Mouse (Mus musculus): ENCODE data around the gene Slc29a1. TPM values are rescaled to one million over a fixed set of nuclear protein-coding genes. Genes with fewer than 3 reads are reported as not detected.

Gene Slc29a1
- polyA plus RNA-seq, 1 experiment from 2014 or later, result 40.3 TPM

GRCm38 (mm10) chr17:45602984-45603383 is 3.6 kb upstream of the Slc29a1 start:
- Histone ChIP-seq H3K27me3 (ENCODE audit: low read depth, poor library complexity, severe bottlenecking) (peaks cover 41% of the 10 kb centered on the region), H3K36me3 (no peaks in the 10 kb centered on the region), H3K27ac (no peak overlapping the region), H3K4me1 (peaks cover 39% of the 10 kb centered on the region), H3K4me3 (no peak overlapping the region), H3K9me3 (replicated peaks) (no peaks in the 10 kb centered on the region)
- DNase-seq (ENCODE audit: low spot score), result no peak
- WGBS, result 82% methylated on average over 3 of the region's 3 CpGs

GRCm38 (mm10) chr17:45601877-45602304 is 2.5 kb upstream of the Slc29a1 start, which contains the start of gene Mymx:
Mymx (minus strand) TSS chr17:45602102.
- Histone ChIP-seq H3K4me1 (peaks cover 48% of the 10 kb centered on the region), H3K36me3 (no peaks in the 10 kb centered on the region), H3K27me3 (ENCODE audit: low read depth, poor library complexity, severe bottlenecking) (peaks cover 44% of the 10 kb centered on the region), H3K4me3 (peak within 1 kb of the TSS; percentile 36), H3K9me3 (replicated peaks) (no peaks in the 10 kb centered on the region), H3K27ac (peak within 1 kb of the TSS; percentile 48)
- peak; percentile 60 for DNase-seq (ENCODE audit: low spot score)
- 35% methylated on average over 6 of the region's 6 CpGs for WGBS

GRCm38 (mm10) chr17:45601325-45601724 is 1.9 kb upstream of the Slc29a1 start:
- peak; percentile 54 for DNase-seq (ENCODE audit: low spot score)
- WGBS, result 12% methylated on average over 22 of the region's 22 CpGs
- Histone ChIP-seq H3K4me1 (peaks cover 54% of the 10 kb centered on the region), H3K36me3 (no peaks in the 10 kb centered on the region), H3K27me3 (ENCODE audit: low read depth, poor library complexity, severe bottlenecking) (peaks cover 50% of the 10 kb centered on the region), H3K9me3 (replicated peaks) (no peaks in the 10 kb centered on the region), H3K4me3 (peak overlapping the region; percentile 36), H3K27ac (peak overlapping the region; percentile 48)

- DNase-seq (ENCODE audit: low spot score), result peak; percentile 32
- H3K9me3 ChIP-seq (replicated peaks), result no peaks in the 10 kb centered on the region
- H3K4me3 ChIP-seq, result no peak overlapping the region
- H3K36me3 ChIP-seq, result no peaks in the 10 kb centered on the region
- peaks cover 65% of the 10 kb centered on the region for H3K4me1 ChIP-seq
- H3K27me3 ChIP-seq (ENCODE audit: low read depth, poor library complexity, severe bottlenecking), result peaks cover 60% of the 10 kb centered on the region
- WGBS, result 43% methylated on average over 8 of the region's 8 CpGs
- no peak overlapping the region for H3K27ac ChIP-seq
Measured at GRCm38 (mm10) chr17:45600267-45600666, 861 bp upstream of the Slc29a1 start.

GRCm38 (mm10) chr17:45598891-45599290 is 515 bp downstream of the Slc29a1 start:
- no peaks in the 10 kb centered on the region for H3K36me3 ChIP-seq
- no peak overlapping the region for H3K27ac ChIP-seq
- no peak for DNase-seq (ENCODE audit: low spot score)
- peak overlapping the region; percentile 54; the same call in 1 of the 2 replicates for H3K4me3 ChIP-seq
- 65% methylated on average over 3 of the region's 3 CpGs for WGBS
- H3K27me3 ChIP-seq (ENCODE audit: low read depth, poor library complexity, severe bottlenecking), result peaks cover 74% of the 10 kb centered on the region
- no peaks in the 10 kb centered on the region for H3K9me3 ChIP-seq (replicated peaks)
- H3K4me1 ChIP-seq, result peaks cover 77% of the 10 kb centered on the region

GRCm38 (mm10) chr17:45598376-45598775 is 1.0 kb downstream of the Slc29a1 start:
- DNase-seq (ENCODE audit: low spot score), result no peak
- no peaks in the 10 kb centered on the region for H3K9me3 ChIP-seq (replicated peaks)
- H3K4me1 ChIP-seq, result peaks cover 83% of the 10 kb centered on the region
- 85% methylated on average over 2 of the region's 2 CpGs for WGBS
- H3K27me3 ChIP-seq (ENCODE audit: low read depth, poor library complexity, severe bottlenecking), result peaks cover 79% of the 10 kb centered on the region
- no peaks in the 10 kb centered on the region for H3K36me3 ChIP-seq
- no peak overlapping the region for H3K4me3 ChIP-seq
- H3K27ac ChIP-seq, result no peak overlapping the region

GRCm38 (mm10) chr17:45597787-45598186 is 1.6 kb downstream of the Slc29a1 start:
- Histone ChIP-seq H3K9me3 (replicated peaks) (no peaks in the 10 kb centered on the region), H3K27me3 (ENCODE audit: low read depth, poor library complexity, severe bottlenecking) (peaks cover 85% of the 10 kb centered on the region), H3K4me1 (peaks cover 88% of the 10 kb centered on the region), H3K27ac (no peak overlapping the region), H3K36me3 (no peaks in the 10 kb centered on the region), H3K4me3 (no peak overlapping the region)
- WGBS, result 44% methylated on average over 3 of the region's 3 CpGs
- DNase-seq (ENCODE audit: low spot score), result peak; percentile 51

- Histone ChIP-seq H3K27ac (peak overlapping the region; percentile 54), H3K4me3 (no peak overlapping the region), H3K27me3 (ENCODE audit: low read depth, poor library complexity, severe bottlenecking) (peaks cover 87% of the 10 kb centered on the region), H3K36me3 (no peaks in the 10 kb centered on the region), H3K9me3 (replicated peaks) (no peaks in the 10 kb centered on the region), H3K4me1 (peaks cover 92% of the 10 kb centered on the region)
- 30% methylated on average over 11 of the region's 11 CpGs for WGBS
- DNase-seq (ENCODE audit: low spot score), result peak; percentile 67
Measured at GRCm38 (mm10) chr17:45596631-45597396, 2.6 kb downstream of the Slc29a1 start.

GRCm38 (mm10) chr17:45595736-45596390 is 3.5 kb downstream of the Slc29a1 start:
- no peak for DNase-seq (ENCODE audit: low spot score)
- WGBS, result 4% methylated on average over 23 of the region's 23 CpGs
- Histone ChIP-seq H3K27ac (peak overlapping the region; percentile 81), H3K9me3 (replicated peaks) (no peaks in the 10 kb centered on the region), H3K4me3 (peak overlapping the region; percentile 63), H3K4me1 (peaks cover 92% of the 10 kb centered on the region), H3K27me3 (ENCODE audit: low read depth, poor library complexity, severe bottlenecking) (peaks cover 82% of the 10 kb centered on the region), H3K36me3 (no peaks in the 10 kb centered on the region)

- 1% methylated on average over 58 of the region's 58 CpGs for WGBS
- Histone ChIP-seq H3K4me3 (peak overlapping the region; percentile 63), H3K4me1 (peaks cover 92% of the 10 kb centered on the region), H3K27ac (peak overlapping the region; percentile 81), H3K36me3 (no peaks in the 10 kb centered on the region), H3K9me3 (replicated peaks) (no peaks in the 10 kb centered on the region), H3K27me3 (ENCODE audit: low read depth, poor library complexity, severe bottlenecking) (peaks cover 74% of the 10 kb centered on the region)
- peak; percentile 85 for DNase-seq (ENCODE audit: low spot score)
Measured at GRCm38 (mm10) chr17:45594881-45595735, 4.3 kb downstream of the Slc29a1 start.

GRCm38 (mm10) chr17:45594195-45594594 is 5.2 kb downstream of the Slc29a1 start:
- peaks cover 84% of the 10 kb centered on the region for H3K4me1 ChIP-seq
- H3K36me3 ChIP-seq, result peaks cover 6% of the 10 kb centered on the region
- 49% methylated on average over 8 of the region's 8 CpGs for WGBS
- H3K4me3 ChIP-seq, result peak overlapping the region; percentile 63
- no peak overlapping the region for H3K27ac ChIP-seq
- no peak for DNase-seq (ENCODE audit: low spot score)
- H3K9me3 ChIP-seq (replicated peaks), result no peaks in the 10 kb centered on the region
- peaks cover 65% of the 10 kb centered on the region for H3K27me3 ChIP-seq (ENCODE audit: low read depth, poor library complexity, severe bottlenecking)

- Histone ChIP-seq H3K4me3 (peak overlapping the region; percentile 63; the same call in 1 of the 2 replicates), H3K27me3 (ENCODE audit: low read depth, poor library complexity, severe bottlenecking) (peaks cover 59% of the 10 kb centered on the region), H3K27ac (peak overlapping the region; percentile 34; the same call in 1 of the 2 replicates), H3K9me3 (replicated peaks) (no peaks in the 10 kb centered on the region), H3K36me3 (peaks cover 13% of the 10 kb centered on the region), H3K4me1 (peaks cover 80% of the 10 kb centered on the region)
- 24% methylated on average over 8 of the region's 8 CpGs for WGBS
- DNase-seq (ENCODE audit: low spot score), result no peak
Measured at GRCm38 (mm10) chr17:45593479-45593878, 5.9 kb downstream of the Slc29a1 start.
